Comparison of ENCODE assay signal across 9 mouse cellular contexts in genomic region chr14:25462975-25463374, GRCm38 (mm10). TPM values are rescaled to one million over a fixed set of nuclear protein-coding genes. Genes with fewer than 3 reads are reported as not detected.
DNase-seq lines count a peak whose midpoint lies in the region; ATAC-seq and TF ChIP-seq lines count a peak whose summit lies in the region.
"Had no signal": no experiment of that assay in that cellular context is flagged by ENCODE, and none has a peak within 500 bp of the region (broad histone marks: within the 10 kb centered on the region; RNA-seq: fewer than 3 reads in every experiment).

No protein-coding gene starts in this region.

- H3K4me2 ChIP-seq in hindbrain, embryonic 11.5 days (replicated peaks; ENCODE audit: low read depth, low read length): peak overlapping the region; percentile 25
- peak overlapping the region; percentile 94 for H3K4me2 ChIP-seq in midbrain, embryonic 14.5 days (ENCODE audit: low read length)
- no peak overlapping the region for H3K4me2 ChIP-seq in intestine, embryonic 16.5 days (ENCODE audit: low read depth, low read length)

- intact Hi-C loops in gastrocnemius, adult 2 months (cut with DNase I): no loop called here

- peak overlapping the region; percentile 50 for H3K27ac ChIP-seq in gastrocnemius, adult 2 months
- H3K27ac ChIP-seq in bone marrow macrophage, adult 2 months (ENCODE audit: insufficient read depth, low read depth, low read length): peak overlapping the region; percentile 91
- H3K27ac ChIP-seq in hindbrain, embryonic 11.5 days (ENCODE audit: low read depth, low read length): 0 out of 2 replicates have a peak overlapping the region, but pooled peaks have one; percentile 1
- H3K27ac ChIP-seq in midbrain, embryonic 14.5 days (replicated peaks; ENCODE audit: low read depth, low read length): peak overlapping the region; percentile 32; the same call in 1 of the 2 replicates
- H3K27ac ChIP-seq in intestine, embryonic 16.5 days (ENCODE audit: low read length): no peak overlapping the region

- no peak for DNase-seq in gastrocnemius, adult 2 months
- DNase-seq in gastrocnemius, adult 8-10 months (ENCODE audit: low spot score in 2 of 2): no peak
- DNase-seq in hindbrain, embryonic 11.5 days (ENCODE audit: low spot score): no peak
- DNase-seq in midbrain, embryonic 14.5 days: no peak
- DNase-seq in adrenal gland, adult 8-10 months: no peak
- DNase-seq in cerebellum, postnatal 36 days: no peak
- DNase-seq: left cerebral cortex, postnatal 4 days had no signal

- peaks cover 54% of the 10 kb centered on the region for H3K4me1 ChIP-seq in bone marrow macrophage, adult 2 months (ENCODE audit: control insufficient read depth, insufficient read depth, low read length)
- H3K4me1 ChIP-seq in hindbrain, embryonic 11.5 days (replicated peaks; ENCODE audit: control insufficient read depth, insufficient read depth, low read length): peaks cover 33% of the 10 kb centered on the region
- peaks cover 68% of the 10 kb centered on the region for H3K4me1 ChIP-seq in midbrain, embryonic 14.5 days (ENCODE audit: control insufficient read depth, insufficient read depth, low read length)
- peaks cover 70% of the 10 kb centered on the region for H3K4me1 ChIP-seq in intestine, embryonic 16.5 days (ENCODE audit: control insufficient read depth, insufficient read depth, low read length)

- H3K9ac ChIP-seq in hindbrain, embryonic 11.5 days (ENCODE audit: low read depth, low read length): no peak overlapping the region
- H3K9ac ChIP-seq in midbrain, embryonic 14.5 days (replicated peaks; ENCODE audit: low read length): peak overlapping the region; percentile 6; the same call in 1 of the 2 replicates
- no peak overlapping the region for H3K9ac ChIP-seq in intestine, embryonic 16.5 days (ENCODE audit: low read depth, low read length)

- no peaks in the 10 kb centered on the region for H3K9me3 ChIP-seq in hindbrain, embryonic 11.5 days (ENCODE audit: control insufficient read depth, low read length)
- no peaks in the 10 kb centered on the region for H3K9me3 ChIP-seq in midbrain, embryonic 14.5 days (ENCODE audit: control insufficient read depth, low read length)
- H3K9me3 ChIP-seq in intestine, embryonic 16.5 days (ENCODE audit: control insufficient read depth, low read length): no peaks in the 10 kb centered on the region

- TF ChIP-seq CTCF in gastrocnemius, adult 2 months (IDR thresholded peaks at IDR 0.05): no peak
- TF ChIP-seq CTCF in bone marrow macrophage, adult 2 months (IDR thresholded peaks at IDR 0.05; ENCODE audit: low read depth, low read length): no peak

- WGBS in hindbrain, embryonic 11.5 days: 0% methylated on average over 1 of the region's 1 CpGs
- WGBS in midbrain, embryonic 14.5 days: 0% methylated on average over 1 of the region's 1 CpGs
- 25% methylated on average over 1 of the region's 1 CpGs for WGBS in intestine, embryonic 16.5 days

- H3K36me3 ChIP-seq in hindbrain, embryonic 11.5 days (ENCODE audit: control insufficient read depth, insufficient read depth, low read length): no peaks in the 10 kb centered on the region
- H3K36me3 ChIP-seq in midbrain, embryonic 14.5 days (ENCODE audit: control insufficient read depth, insufficient read depth, low read length): no peaks in the 10 kb centered on the region
- no peaks in the 10 kb centered on the region for H3K36me3 ChIP-seq in intestine, embryonic 16.5 days (ENCODE audit: control insufficient read depth, insufficient read depth, low read length)

- ATAC-seq in hindbrain, embryonic 11.5 days (ENCODE audit: low FRiP score): no peak
- ATAC-seq in midbrain, embryonic 14.5 days (ENCODE audit: low FRiP score, low TSS enrichment): no peak
- no peak for ATAC-seq in intestine, embryonic 16.5 days

- no peak for TF ChIP-seq POLR2A in bone marrow macrophage, adult 2 months (IDR thresholded peaks at IDR 0.05; ENCODE audit: borderline replicate concordance, low read depth, low read length)

- H3K27me3 ChIP-seq in hindbrain, embryonic 11.5 days (ENCODE audit: control insufficient read depth, insufficient read depth, low read length): no peaks in the 10 kb centered on the region
- H3K27me3 ChIP-seq in midbrain, embryonic 14.5 days (ENCODE audit: control insufficient read depth, insufficient read depth, low read length): no peaks in the 10 kb centered on the region
- H3K27me3 ChIP-seq in intestine, embryonic 16.5 days (replicated peaks; ENCODE audit: control insufficient read depth, insufficient read depth, low read length): no peaks in the 10 kb centered on the region

- H3K4me3 ChIP-seq in gastrocnemius, adult 2 months: no peak overlapping the region
- H3K4me3 ChIP-seq in bone marrow macrophage, adult 2 months (ENCODE audit: insufficient read depth, low read length): no peak overlapping the region
- H3K4me3 ChIP-seq in hindbrain, embryonic 11.5 days (ENCODE audit: low read depth, low read length): no peak overlapping the region
- H3K4me3 ChIP-seq in midbrain, embryonic 14.5 days (replicated peaks; ENCODE audit: low read depth, low read length): peak overlapping the region; percentile 5; the same call in 1 of the 2 replicates
- H3K4me3 ChIP-seq in intestine, embryonic 16.5 days (ENCODE audit: low read length): no peak overlapping the region

RNA-seq across cellular contexts. Expression of gene Zmiz1, which starts 4.0 kb away (rescaled TPM):
- 10 to 100 TPM; 27.4 to 34.5 TPM for total RNA-seq in gastrocnemius, adult 2 months (2021)
- total RNA-seq in gastrocnemius, adult 8-10 months (2022): 10 to 100 TPM; 18.5 to 28.7 (median 21.8) TPM
- polyA plus RNA-seq in bone marrow macrophage, adult 2 months (2012; ENCODE audit: insufficient read depth, insufficient read length, missing spikeins): 78.1 and 99.2 TPM in 2 replicates
- 47.5 and 57.0 TPM in 2 replicates for polyA plus RNA-seq in hindbrain, embryonic 11.5 days (2014; fragmentation: Nextera tagmentation; extraction: Ambion mirVana)
- 73.1 and 91.0 TPM in 2 replicates for polyA plus RNA-seq in midbrain, embryonic 14.5 days (2014; fragmentation: Nextera tagmentation; extraction: Ambion mirVana)
- polyA plus RNA-seq in intestine, embryonic 16.5 days (2015; fragmentation: Nextera tagmentation; extraction: Ambion mirVana): 21.2 and 22.3 TPM in 2 replicates
- 100 to 1,000 TPM in 2 of 4 experiments, 10 to 100 TPM in 2; 90.3 to 192 (median 125) TPM for total RNA-seq in adrenal gland, adult 8-10 months (2022)
